Mouse (Mus musculus) kidney, postnatal 14 days (tissue): ENCODE results near the gene Tek.
"Not testable (repeated sequence)": the region's sequence is repeated elsewhere in the genome, so short reads cannot be mapped to it uniquely, and the experiment has no call there.

Experiments used
- DNase-seq: peaks from one replicate; pipeline ENCODE4 v3.0.0; 2022; ENCODE audit warnings: mixed read lengths

Gene Tek

GRCm38 (mm10) chr4:94738838-94739731, at the start of gene Tek:
TSS of gene Tek (plus strand) at chr4:94739289.
- peak; percentile 40 for DNase-seq

DNA sequence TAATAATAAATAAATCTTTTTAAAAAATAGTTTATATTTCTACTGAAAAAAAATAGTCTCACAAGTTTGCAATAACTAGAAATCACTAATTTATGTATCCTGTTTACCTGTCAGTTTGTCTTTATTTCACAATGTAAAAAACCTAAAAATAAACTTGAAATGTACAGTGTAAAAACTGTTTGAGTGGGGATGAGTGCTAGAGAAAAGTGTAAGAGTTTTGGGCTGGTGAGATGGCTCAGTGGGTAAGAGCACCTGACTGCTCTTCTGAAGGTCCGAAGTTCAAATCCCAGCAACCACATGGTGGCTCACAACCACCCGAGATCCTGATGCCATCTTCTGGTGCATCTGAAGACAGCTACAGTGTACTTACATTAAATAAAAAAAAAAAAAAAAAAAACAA, 49.3 kb upstream of the Tek start:
- not testable (repeated sequence) for DNase-seq

DNA sequence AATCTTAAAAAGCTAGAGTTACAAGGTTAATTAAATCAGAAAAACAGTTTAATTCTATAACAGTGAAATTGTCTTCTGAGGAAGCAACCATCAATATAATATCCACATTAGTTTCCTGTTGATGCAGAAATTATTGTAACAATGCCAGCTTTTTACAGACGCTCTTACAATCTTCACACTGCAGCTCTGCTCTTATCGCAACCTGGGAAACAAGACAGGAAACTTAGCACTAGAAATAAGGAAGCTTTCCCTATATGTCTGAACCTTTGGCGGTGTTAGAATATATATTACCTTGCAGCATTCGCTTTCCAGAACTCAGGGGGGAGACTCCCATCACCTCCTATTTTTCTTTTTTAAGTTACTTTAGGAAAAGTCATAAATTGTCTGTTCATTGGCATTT, 48.0 kb upstream of the Tek start:
- DNase-seq = no peak

- no peak for DNase-seq
These were observed 46.9 kb upstream of the Tek start for GRCm38 (mm10) chr4:94692175-94692574.

- DNase-seq = no peak
These were observed 42.7 kb upstream of the Tek start for GRCm38 (mm10) chr4:94696368-94696767.

DNA sequence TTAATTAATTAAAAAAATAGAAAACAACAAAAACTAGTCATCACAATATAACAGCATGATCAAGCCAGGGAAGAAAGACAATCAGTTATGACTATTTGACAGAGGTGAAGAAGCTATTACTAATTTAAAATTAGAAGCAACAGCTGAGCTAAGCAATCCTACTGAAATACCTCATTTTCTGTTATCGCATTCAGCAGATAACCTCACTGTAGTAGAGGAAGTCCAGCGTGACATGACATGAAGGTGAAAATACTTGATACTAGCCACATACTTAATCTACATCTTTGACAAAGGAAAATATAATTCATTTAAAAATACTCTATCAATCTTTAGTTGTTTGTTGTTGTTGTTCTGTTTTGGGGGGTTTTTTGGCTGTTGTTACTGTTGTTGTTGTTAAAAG, 28.1 kb upstream of the Tek start:
- DNase-seq = no peak

- peak; percentile 46 for DNase-seq
These were observed 27.7 kb upstream of the Tek start for GRCm38 (mm10) chr4:94711426-94711825.

GRCm38 (mm10) chr4:94713741-94714140, 25.3 kb upstream of the Tek start:
- no peak for DNase-seq

DNA sequence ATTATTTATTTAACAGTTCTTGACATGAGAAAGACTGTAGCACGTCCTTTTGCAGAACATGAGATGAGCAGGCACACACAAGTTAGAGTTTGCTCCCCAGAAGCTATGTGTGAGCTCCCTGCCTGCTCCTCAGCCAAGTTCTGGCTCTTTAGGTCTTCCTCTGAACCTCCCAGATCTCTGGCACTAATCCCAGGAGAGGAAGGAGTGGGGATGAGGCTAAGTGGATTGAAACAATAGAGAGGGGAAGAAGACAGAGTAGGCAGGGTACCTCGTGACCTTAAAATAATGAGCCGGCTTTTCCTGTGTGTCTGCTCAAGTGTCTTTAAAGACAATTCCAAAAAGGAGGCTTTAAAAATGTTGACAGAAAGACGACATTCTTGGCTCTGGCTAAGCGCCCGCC, 23.9 kb upstream of the Tek start:
- DNase-seq = peak; percentile 64

DNA sequence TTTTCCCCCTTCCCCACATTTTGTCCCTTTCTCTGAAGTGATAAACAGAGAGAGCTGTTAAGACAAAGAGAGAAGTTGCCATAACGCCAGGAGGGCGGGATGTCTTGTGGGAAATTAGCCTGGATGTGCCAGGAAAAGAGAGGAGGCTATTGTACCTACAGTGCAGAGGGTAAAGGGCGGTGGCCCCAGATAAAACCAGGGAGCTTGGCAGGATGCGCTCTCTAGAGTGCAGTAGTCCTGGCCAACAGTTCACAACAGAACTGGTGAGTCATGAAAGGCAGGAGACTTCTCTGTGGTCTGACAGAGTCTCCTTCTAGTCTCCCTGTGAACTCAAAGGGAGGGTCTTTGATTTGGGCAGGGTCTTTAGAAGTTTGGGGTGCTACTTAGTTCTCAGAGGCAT, 13.3 kb upstream of the Tek start:
- DNase-seq = no peak

GRCm38 (mm10) chr4:94732721-94733120, 6.4 kb upstream of the Tek start:
- DNase-seq = peak; percentile 43

DNA sequence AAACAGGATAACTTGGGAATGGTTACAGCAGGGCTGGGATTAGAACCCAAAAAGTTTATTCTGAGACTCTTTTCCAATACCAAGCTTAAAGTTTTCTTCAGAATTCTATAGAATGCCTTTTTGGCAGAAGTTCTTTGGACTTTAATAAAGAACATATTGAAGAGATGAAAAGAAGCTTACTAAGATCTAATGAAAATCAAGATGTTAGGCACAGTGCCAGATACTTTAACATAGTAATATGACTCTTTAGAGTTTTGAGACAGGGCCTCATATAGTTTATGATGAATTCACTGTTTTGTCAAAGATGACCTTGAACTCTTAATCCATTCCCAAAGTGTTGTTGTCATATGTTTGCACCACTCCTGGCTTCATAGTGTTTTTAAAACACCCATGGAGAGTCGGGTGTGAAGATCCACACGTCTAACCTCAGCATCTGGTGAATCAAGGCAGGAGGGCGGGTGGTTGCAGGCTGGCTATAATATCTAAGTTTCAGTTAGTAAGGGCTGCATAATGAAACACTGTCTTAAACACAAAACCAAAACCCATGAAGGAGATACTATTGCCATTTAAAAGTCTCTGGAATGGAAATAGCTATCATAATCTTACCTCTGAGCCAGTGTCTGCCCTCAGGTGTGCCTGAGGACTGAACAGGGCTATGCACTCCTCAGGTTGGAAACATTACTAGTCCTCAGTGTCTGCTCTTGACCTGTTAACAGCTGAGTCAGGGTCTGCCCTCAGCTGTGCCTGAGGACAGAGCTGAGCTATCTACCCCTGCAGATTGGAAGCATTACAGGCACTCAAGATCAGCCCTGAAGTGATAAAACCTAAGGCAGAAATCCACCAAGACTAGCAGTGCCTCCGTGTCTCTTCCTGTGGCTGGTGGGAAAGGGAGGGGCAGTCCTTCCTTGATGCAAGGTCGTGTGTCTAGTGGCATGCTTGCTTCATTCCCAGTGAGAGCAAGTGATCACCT, 1.5 kb upstream of the Tek start:
- DNase-seq = no peak

DNA sequence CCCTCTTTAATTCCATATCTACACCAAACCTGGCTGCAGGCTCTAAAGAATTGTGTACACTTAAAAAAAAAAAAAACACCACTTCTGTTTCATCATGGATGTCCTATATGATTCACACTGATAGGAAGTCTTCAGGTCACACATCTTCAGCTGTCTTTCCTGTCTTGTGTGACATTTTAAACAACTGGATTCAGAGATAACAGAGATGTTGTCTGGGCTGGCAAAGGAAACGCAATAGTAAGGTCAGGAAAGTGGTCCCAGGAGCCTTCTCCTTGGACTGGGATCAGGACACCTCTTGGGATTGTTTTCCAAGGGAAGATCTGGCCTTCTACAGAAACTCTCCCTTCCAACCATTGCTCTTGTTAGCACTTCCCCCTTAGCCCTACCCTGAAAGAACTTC, 2.7 kb downstream of the Tek start:
- DNase-seq = peak; percentile 31

DNA sequence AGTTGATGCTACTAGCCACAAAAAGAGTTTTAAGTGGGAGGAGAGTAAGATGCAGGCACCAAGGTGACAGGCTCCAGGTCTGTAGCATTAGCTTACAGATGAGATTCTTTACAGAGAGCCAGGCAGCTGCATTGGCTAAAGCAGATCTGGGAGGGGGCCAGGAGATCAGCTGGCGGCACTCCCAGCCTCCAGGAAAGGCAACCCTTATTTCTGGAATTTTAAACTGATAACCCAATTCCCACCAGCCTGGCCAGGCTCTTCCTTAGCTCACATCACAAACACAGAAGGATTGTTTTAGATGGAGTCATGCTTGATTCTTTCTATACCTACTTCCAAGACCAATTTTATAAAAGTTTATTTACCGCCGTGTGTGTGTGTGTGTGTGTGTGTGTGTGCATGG, 6.7 kb downstream of the Tek start:
- peak; percentile 66 for DNase-seq

- DNase-seq = peak; percentile 74
These were observed 7.3 kb downstream of the Tek start for GRCm38 (mm10) chr4:94746387-94746811.

GRCm38 (mm10) chr4:94747338-94747737, 8.2 kb downstream of the Tek start:
- DNase-seq = no peak

DNA sequence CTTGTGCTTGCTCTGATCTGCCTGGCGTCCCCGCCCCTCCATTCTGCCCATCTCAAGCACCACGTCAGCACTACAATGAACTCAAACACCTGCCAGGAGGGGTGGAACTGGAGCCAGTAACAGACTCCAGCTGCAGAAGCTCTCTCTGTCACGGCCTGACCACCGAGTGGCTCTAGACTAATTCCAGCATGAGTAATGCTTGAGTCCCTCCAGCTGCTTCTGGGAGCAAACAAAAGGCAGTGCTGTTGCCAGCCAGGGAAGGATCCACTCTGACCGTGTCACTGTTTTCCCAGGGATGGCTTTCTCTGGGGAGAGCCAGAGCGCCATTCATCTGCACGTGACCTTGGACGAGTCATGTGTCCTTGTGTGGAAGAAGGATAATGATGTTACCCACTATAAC, 13.4 kb downstream of the Tek start:
- DNase-seq = peak; percentile 57

GRCm38 (mm10) chr4:94765217-94765616, 26.1 kb downstream of the Tek start:
- no peak for DNase-seq

- no peak for DNase-seq
These were observed 27.1 kb downstream of the Tek start for GRCm38 (mm10) chr4:94766176-94766575.

GRCm38 (mm10) chr4:94768624-94769023, 29.5 kb downstream of the Tek start:
- peak; percentile 22 for DNase-seq

- no peak for DNase-seq
These were observed 42.0 kb downstream of the Tek start for GRCm38 (mm10) chr4:94781043-94781442.

- DNase-seq = no peak
These were observed 46.8 kb downstream of the Tek start for GRCm38 (mm10) chr4:94785921-94786320.

DNA sequence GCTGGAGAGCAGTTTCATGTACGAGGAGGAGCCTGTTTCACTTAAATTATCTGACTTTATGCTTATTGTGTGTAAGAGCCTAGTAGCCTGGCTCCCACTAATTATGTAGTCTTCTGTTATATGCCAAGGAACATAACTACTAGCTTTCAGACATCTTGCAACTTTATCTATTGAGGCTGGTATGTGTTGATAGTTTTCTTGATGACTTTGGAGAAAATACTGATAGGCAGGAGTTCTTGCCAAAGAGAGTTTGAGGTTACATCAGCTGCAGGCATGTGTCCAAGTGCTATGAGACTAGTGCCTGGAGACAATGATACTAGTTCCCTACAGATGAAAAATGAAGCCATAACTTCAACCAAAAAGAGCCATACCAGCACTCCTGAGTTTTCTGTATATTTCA, 64.1 kb downstream of the Tek start:
- no peak for DNase-seq

DNA sequence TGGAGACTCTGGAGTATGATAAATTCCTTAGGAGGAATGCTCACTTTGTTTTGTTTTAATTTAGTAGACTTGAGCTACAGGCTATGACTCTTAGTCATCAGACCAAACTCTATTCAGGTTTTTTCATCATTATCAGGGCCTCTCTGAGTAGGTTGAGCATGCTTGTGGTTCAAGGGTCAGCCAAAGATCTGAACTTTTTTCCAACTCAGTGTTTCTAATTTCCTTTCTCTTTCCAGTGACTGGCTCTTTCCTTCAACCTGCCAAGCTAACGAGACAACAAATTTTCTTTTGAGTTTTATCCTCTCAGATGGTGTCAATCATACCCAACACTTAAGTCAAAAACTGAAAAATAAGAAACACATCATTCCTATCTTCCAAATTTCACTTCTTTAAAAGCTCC, 71.5 kb downstream of the Tek start:
- no peak for DNase-seq
